Mouse (Mus musculus): ENCODE measurements at regions not wholly inside any gene's neighbourhood (a gene's known extent, or its start where the extent isn't known, plus 50 kb on each side); places are given as distances from the start of the nearest gene placed in this dataset.

GRCm38 (mm10) chr11:86870486-86871165, 63.1 kb upstream of the Dhx40 start:
- TF ChIP-seq POLR2A (IDR thresholded peaks at IDR 0.05; ENCODE audit: borderline replicate concordance, control insufficient read depth, low read depth, low read length) (no peak), CTCF (IDR thresholded peaks at IDR 0.05; ENCODE audit: control insufficient read depth, insufficient read depth, low read length) (no peak)

Data from bone marrow, adult 2 months (tissue).